Mouse (Mus musculus) hindbrain, embryonic 16.5 days (tissue): Measurements from ENCODE around the gene Gm28576. TPM values are rescaled to one million over a fixed set of nuclear protein-coding genes. Genes with fewer than 3 reads are reported as not detected.
"Not testable (repeated sequence)": the region's sequence is repeated elsewhere in the genome, so short reads cannot be mapped to it uniquely, and the experiment has no call there.

Source experiments
- ATAC-seq: fragments of 200-750 bp; cut with Nextera tagmentation; 2 replicates; pipeline ENCODE4 v1.8.0; 2017; ENCODE audit warnings: moderate TSS enrichment, moderate library complexity
- H3K27ac ChIP-seq: fragments of 300-500 bp; sonication (generic); 2 replicates; pipeline ENCODE4 v1.5.1; 2014; ENCODE audit warnings: low read depth, mild to moderate bottlenecking, control low read depth, low read length, moderate library complexity
- H3K27me3 ChIP-seq: fragments of 300-500 bp; sonication (generic); replicated peaks from 2 replicates; pipeline ENCODE4 v1.6.1; 2014; ENCODE audit warnings: low read length; ENCODE audit not compliant: control insufficient read depth, insufficient read depth
- H3K36me3 ChIP-seq: fragments of 300-500 bp; sonication (generic); 2 replicates; pipeline ENCODE4 v1.6.1; 2014; ENCODE audit warnings: mild to moderate bottlenecking, low read length, moderate library complexity, mixed read lengths; ENCODE audit not compliant: control insufficient read depth, insufficient read depth
- H3K4me1 ChIP-seq: fragments of 300-500 bp; sonication (generic); 2 replicates; pipeline ENCODE4 v1.6.1; 2014; ENCODE audit warnings: low read depth, low read length; ENCODE audit not compliant: control insufficient read depth, insufficient read depth
- H3K4me2 ChIP-seq: fragments of 300-500 bp; sonication (generic); 2 replicates; pipeline ENCODE4 v1.6.1; 2014; ENCODE audit warnings: mild to moderate bottlenecking, low read length, control low read depth, moderate library complexity
- H3K4me3 ChIP-seq: fragments of 300-500 bp; sonication (generic); 2 replicates; pipeline ENCODE4 v1.5.1; 2014; ENCODE audit warnings: mild to moderate bottlenecking, low read length, control low read depth, moderate library complexity
- H3K9ac ChIP-seq: fragments of 300-500 bp; sonication (generic); 2 replicates; pipeline ENCODE4 v1.6.1; 2014; ENCODE audit warnings: low read depth, mild to moderate bottlenecking, control low read depth, low read length, moderate library complexity
- H3K9me3 ChIP-seq: fragments of 300-500 bp; sonication (generic); 2 replicates; pipeline ENCODE4 v1.6.1; 2014; ENCODE audit warnings: mild to moderate bottlenecking, low read length, moderate library complexity; ENCODE audit not compliant: control insufficient read depth
- WGBS: fragments of 180-500 bp; shearing (Covaris S2); extraction: QIAGEN DNeasy Blood & Tissue Kit; methylation state at CpG from one replicate; pipeline ENCODE4 v1.1.7; 2014; 5-methylcytosine and 5-hydroxymethylcytosine counted together
- polyA plus RNA-seq: library from polyadenylated mRNA; unstranded; fragments of >200 nt; fragmentation: Nextera tagmentation; extraction: Ambion mirVana; gene quantifications from 2 replicates; pipeline ENCODE4 v1.2.1, GENCODE M21; 2015

Gm28576 gene
- polyA plus RNA-seq = not detected in 2 replicates

DNA sequence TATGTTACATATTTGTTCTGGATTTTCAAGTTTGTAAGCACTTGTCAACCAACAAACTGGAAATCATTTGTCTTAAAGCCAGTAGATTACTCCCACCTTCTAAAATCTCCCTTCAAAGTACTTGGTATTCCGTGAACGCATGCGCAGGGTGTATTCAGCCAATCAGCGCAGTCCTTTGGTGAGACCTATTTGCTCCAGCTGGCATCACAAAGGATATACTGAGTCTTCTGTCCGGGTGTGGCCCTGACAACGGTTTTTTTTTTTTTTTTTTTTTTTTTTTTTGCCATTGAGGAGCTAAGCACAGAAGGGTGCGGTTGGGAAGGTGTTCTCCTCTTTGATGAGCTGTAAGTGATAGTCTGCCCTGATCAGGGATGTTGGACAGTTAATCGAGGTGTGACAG is at the start of gene Gm28576:
Gene Gm28576, plus strand, starts transcription at position 301 of the 400 bp plus-strand sequence.
- no CpG with 5 or more reads among the region's 8 CpGs for WGBS
- H3K9me3 ChIP-seq, H3K9ac ChIP-seq, H3K36me3 ChIP-seq, H3K4me3 ChIP-seq, ATAC-seq, H3K27ac ChIP-seq, H3K27me3 ChIP-seq, H3K4me1 ChIP-seq, H3K4me2 ChIP-seq: not testable (repeated sequence)

Other genes starting within 250 kb of the Gm28576 start
- gene Gm20826, start 84.5 kb upstream of the Gm28576 start, polyA plus RNA-seq = not detected in 2 replicates